Mouse (Mus musculus) WW6 (cell line): ENCODE data around the gene Phf21b.
"Not testable (repeated sequence)": the region's sequence is repeated elsewhere in the genome, so short reads cannot be mapped to it uniquely, and the experiment has no call there.

Experiments
- DNase-seq: peaks from one replicate; pipeline ENCODE4 v3.0.0-alpha.2; 2013; ENCODE audit warnings: low read depth, low spot score

Phf21b gene

DNA sequence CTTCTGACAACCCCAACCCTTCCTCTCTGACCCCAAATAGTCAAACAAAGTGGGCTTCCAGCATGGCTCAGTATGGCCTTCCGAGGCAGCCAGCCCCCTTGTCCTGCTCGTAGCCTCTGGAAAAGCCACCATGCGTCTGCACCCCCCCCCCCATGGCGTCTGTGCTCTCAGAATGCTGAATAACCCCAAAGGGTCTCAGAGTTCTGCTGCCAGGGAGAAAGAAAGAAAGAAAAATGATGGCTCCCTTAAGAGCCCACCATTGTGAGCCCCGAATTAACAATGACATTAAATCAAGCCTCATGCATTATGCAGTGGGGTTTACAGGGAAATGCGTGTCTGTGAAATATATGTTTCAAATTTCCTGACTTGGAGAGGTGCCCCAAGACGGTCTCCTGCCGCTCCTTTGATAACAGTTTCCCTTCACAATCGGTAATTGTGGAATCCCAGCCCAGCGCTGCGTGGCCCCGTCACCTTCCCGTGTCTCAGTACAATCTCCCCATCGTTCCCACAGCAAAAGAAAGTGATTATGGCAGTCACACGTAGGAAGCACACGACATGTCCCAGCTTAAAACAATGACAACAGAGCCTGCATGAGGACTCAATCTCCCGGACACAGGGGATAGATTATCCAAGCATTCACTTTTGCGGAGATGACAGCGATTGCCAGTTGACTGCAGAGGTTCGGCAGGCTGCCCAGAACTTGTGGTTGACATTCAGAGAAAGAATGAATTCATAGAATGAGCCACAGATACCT lies 80.3 kb downstream of the Phf21b start:
- DNase-seq: no peak

DNA sequence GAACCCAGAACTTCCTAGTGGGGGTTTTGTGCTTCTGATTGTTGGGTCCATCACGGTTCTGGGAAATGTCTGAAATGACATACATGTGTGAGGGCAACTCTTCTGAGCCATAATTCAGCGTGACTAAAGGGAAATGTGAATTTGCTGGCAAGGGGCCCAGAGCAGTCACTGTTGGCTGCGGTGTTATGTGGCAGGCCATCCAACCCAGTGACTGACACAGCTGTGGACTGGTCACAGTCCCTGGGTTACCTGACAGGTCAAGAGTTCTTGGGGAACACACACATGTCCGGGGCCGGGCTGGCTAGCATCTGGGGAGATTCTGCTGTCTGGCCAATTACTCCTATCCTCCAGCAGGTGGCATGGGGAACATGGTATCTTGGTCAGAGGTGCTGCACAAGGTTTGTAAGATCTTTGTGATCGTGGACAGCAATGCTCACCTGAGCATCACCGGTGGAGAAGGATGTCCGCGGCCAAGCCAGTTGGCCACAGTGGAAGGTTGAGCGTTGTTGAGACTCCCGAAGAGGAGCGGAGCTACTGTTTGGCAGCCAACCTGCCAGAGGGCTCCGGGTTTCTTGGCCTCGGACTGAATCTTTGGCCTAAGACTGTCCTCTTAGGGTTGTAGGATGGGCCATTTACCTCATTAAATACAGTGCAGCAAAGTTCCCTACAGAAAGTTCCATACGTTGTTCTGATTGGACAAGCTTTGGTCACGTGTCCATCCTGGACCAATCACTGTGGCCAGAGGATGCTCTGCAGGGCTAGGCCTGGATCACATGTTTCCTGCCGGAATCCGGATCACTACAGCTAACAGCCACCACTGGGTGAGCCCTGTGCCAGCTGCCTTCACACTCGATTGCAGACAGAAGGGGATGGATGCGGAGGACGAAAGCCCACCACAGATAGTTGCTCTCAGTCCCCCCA lies 83.4 kb downstream of the Phf21b start:
- DNase-seq: peak; percentile 43

DNA sequence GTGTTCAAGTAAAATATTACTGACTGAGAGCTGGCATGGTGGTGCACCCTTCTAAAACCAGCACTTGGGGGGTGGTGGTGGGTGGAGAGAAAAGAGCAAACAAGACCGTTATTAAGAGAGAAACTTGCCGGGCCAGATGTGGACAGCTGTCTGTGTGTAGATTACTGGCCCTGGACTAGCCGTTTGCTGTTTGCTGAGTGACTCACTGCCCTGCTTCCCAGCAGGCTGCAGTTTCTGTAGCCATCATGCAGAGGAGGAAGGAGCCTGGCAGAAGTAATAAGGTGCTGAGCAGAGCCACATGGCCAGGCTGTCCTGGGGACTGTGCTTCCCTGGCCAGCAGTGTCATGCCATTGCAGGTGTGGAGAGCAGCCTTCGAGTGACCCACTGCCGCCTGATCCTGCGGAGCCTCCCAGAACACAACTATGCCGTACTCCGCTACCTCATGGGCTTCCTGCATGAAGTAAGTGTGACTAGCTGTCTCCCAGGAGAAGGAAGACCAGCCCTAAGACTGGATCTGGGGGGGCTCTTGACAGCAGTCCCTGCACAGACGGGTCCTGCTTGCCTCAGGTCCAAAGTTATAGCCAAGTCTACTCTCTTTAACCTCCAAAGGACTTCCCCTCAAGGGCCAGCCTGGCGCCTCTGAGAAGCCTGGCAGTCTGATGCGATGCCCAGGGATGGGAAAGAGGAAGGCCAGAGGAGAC lies 86.1 kb downstream of the Phf21b start:
- no peak for DNase-seq

DNA sequence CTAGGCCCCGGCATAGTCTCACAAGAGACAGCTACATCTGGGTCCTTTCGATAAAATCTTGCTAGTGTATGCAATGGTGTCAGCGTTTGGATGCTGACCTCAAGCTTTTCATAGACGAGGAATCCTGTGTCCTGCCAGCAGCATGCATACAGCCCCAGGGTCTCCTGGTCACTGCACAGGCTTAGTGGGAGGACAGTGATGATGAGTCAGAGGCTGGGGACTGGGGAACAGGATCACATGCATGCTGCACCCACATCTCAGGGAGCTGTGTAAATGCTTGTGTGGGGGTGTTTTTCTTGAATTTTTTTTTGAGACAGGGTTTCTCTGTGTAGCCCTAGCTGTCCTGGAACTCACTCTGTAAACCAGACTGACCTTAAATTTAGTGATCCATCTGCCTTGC lies 87.3 kb downstream of the Phf21b start:
- not testable (repeated sequence) for DNase-seq

DNA sequence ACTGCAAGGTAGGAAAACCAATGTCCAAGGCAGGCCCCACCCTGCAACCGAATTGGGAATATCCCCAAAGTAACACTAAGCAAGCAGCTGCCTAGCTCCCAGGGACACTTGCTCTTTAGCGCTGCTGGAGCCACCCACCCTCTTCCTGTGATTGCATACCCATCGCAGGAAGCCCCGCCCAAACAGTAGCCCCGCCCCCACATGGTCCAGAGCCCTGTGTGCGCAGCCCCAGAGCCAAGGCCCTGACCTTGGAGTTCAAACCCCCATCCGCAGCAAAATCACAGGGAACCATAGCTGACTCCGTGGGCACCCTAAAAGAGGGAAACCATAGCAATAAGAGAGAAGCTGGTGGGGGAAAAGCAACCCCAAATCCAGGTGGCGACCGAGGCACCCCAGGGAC lies 89.2 kb downstream of the Phf21b start:
- peak; percentile 39 for DNase-seq

DNA sequence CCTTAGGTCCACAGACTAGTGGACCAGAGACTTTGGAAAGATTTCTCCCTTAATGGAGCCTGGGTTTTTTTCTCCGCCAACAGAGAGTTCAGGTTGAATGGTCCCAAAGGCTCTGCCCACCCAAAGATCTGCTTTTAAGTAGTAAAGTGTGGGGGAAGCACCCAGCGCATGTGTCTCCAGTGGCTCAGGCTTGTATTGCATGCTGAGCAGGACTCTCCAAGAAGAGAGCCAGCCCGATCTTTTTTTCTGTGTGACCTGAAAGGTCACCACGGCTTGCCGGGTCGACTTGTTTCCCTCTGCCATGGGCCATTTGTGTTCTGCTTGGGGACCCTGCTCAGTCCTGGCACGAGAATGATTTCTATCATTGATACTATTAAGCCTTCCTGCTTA lies 92.4 kb downstream of the Phf21b start:
- no peak for DNase-seq

DNA sequence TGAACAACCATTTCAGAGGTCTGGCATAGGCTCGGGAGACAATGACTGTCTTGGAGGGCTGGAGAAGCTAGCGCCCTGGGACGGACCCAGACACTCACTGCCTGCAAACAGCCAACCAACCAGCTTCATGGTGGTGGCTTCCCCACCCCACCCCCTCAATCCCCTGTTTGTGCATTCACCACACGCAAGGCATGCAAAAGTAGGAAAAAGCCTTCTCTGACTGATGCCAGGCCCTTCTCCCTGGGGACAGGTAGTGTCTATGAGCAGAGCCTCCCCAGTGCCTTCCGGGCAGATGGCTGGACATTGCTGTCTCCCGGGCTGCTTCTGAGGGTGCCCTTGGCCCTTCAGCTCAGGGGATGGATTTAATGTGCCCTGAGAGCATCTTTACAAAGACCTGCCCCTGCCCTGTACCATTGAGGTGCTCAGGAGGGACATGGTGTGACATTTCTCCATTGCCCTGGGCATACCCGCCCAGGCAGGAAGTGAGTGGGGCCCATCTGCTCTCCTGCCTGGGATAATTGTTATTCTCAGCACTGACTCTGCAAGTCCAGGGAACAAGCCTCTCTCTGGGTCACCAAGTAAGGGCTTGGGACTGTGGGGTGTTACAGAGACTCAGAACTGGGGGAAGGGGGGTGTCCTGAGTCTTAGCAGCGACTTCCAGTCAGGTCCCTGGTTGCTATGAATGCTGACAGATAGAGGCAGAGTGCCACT lies 93.0 kb downstream of the Phf21b start:
- DNase-seq: no peak

DNA sequence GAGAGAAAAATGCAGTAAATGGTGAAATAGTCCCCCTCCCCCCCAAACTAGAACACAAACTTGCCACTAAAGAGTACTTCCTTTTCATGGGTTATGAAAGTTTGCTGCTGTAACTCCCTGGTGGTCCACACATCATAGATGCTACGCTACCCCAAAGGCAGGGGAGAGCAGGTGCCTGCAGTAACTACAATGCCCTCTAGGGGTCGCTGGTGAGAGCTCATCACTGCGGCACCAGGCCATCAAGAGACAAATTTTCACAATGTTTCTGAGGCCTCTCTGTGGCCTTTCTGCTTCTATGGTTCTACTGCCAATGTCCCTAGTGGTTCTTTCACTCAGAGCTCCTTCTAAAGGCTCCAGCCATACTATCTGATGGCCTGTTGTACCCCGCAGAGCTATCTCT lies 97.4 kb downstream of the Phf21b start:
- DNase-seq: peak; percentile 34

DNA sequence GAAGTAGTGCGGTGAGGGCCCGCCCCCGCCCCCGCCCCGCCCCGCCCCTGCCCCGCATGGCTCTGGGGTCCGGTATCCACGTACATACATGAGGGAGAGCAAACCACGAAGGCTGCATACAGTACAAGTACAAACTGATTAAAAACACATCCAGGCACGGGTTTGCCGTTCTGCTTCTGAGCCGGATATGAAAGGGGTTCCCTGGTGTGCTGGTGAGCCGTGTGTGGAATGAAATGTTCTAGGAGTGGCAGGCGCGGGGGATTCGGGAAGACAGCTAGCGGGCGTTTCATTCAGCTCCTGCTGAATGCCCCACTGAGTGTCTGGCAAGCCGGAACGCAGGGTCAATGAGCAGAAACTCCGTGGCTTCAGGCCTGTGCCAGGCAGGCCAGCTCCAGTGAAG lies 99.4 kb downstream of the Phf21b start:
- no peak for DNase-seq

DNA sequence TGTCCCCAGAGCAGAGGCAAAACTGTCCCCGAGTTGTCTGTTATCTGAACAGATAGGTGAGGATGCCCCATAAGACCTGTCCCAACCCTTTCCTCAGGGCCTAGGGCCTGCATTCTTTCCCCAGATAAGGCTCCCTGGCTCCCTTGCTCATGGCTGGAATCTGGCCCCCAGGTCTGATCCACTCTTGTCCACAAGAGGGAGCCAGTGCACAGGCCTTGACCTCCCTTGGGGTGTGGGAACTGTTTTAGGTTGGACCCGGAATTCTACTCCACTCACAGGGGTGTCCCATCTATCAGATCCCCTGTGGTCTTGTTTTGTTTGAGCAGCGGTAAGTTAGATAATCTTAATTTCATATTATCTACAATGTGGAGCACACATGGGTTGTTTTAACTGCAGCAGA lies 100.9 kb downstream of the Phf21b start:
- DNase-seq: peak; percentile 28

DNA sequence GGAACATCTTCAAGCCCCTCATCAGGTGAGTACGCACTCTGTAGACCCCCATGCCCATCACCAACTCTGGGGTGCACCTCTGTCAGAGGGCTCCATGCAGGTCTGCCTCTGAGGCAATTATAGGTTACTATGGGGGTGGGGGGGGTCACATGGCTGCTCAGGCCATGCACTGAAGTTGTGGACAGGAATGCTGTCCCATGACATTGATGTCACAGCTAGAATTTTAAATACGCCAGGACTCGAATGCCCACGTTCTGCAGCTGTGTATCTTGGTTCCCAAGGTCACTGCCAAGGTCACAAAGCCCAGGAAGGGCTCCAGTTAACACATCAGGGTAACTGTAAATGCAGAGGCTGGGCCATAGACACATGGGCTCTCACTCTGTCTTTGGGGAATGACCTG lies 110.0 kb downstream of the Phf21b start:
- DNase-seq: no peak

DNA sequence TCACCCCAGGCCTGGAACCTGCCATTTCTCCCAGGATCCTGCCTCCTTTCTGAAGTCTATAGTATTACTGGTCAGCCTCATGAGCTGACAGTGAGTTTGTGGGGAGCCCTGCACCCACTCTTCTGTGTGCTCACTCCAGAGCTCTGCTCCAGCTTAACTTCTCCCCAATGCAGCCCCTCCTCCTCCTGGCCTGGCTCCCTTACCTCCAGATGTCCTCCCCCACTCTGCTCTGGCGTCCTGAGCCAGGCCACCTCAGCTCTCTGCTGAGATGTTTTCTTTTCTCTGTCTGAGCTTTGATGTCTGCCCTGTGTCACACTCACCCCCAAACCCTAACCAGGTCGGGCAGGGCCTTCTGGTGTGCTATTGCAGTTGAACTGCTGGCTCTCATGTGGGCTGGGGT lies 111.5 kb downstream of the Phf21b start:
- DNase-seq: no peak

DNA sequence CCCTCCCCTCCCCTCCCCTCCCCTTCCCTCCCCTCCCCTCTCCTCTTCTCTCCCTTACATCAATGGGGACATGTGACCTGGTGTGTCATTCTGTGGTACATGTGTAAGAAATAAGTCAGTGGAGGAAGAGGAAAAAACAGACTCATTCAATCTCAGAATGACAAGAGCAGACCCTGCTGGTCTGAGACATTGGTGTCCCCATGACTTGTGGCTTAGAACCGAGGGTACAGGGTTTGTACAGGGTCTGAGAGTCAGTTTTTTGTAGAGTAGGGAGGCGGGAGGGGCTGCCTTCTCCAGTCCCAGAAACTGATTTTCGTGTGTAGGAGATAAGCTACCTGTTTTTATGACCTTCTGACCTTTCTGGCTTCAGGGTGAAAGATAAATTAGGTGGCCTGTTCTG lies 112.5 kb downstream of the Phf21b start:
- DNase-seq: no peak

DNA sequence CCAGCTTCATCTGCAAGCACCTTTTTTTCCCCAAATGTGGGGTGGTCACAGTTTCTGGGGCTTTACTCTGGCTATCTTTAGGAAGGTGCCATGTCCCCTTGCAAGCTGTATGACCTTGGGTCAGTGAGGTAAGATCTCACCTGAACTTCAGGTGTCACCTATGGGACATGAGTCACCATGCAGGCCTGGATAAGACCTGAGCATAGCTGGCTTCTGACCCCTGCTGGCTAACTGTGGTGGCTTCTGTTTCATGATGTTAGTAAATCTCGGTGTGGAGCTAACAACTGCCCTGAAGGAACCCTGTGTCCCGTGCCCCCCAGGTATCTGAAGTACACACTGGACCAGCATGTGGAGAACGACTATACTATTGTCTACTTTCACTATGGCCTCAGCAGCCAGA lies 114.3 kb downstream of the Phf21b start:
- DNase-seq: no peak

DNA sequence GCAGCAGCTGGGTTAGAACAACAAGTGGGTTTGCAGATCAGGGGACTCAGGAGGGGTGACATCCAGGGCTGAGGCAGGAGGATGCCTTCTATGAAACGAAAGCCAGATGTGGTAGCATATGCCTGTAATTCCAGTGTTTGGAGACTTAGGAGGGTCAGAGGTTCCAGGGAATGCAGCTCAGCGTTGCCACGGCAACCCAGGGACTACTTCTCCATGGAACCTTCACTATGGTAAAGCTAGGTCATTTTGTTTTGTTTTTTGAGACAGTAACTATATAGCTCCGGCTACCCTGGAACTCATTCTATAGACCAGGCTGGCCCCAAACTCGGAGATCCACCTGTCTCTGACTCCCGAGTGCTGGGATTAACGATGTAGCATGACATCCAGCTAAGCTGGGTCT lies 117.6 kb downstream of the Phf21b start:
- DNase-seq: no peak

DNA sequence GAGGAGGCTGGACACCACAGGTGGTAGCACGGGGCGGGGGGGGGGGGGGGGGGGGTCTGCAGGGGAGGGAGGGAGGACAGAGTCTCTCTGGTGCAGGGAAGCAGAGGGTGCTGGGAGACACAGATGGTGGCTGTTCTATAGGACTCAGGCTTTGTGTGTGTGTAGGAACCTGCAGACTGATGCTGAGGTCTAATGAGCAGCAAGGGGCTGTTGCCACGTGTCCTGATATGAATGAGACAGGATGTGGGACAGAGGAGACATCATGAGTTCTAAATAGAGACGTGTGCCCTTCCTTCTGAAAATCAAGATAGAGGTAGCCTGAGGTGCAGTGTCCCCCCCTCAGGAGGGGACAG lies 118.9 kb downstream of the Phf21b start:
- no peak for DNase-seq

DNA sequence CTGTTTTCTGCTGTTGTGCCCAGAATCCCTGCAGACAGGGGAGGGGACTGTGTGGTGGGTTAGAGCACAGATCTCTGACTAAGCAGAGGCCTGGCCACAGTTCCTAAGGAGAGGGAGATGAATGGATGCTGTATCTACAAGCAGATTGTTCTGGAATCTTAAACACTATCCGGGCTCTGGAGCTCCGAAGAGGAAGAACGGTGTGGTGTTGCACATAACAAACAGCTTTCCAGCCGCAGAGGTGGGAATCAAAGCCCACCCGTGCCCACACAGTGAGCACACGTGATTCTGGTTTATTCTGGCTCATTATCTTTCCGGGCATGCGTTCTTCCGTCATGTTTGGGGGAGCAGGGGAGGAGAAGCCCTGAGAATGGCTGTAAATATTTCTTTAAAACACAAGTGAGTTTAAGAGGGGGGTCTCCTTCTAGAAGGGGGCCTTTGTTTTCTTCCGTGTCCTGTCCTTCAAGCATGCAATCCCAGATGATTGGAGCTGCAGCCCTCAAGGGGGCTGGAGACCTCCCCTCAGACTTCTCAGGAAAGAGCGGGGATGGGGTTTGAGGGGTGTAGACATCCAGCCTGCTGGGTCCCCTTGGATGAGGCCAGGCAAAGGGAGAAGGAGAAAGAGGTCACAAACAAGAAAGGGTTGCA lies 119.4 kb downstream of the Phf21b start:
- no peak for DNase-seq
